Mouse (Mus musculus): ENCODE measurements at regions not wholly inside any gene's neighbourhood (a gene's known extent, or its start where the extent isn't known, plus 50 kb on each side); places are given as distances from the start of the nearest gene placed in this dataset.
A peak's percentile ranks its signal among the peaks of the same experiment; 100 is the strongest.
"Not testable (repeated sequence)": the region's sequence is repeated elsewhere in the genome, so short reads cannot be mapped to it uniquely, and the experiment has no call there.

- DNase-seq = no peak
Observed at GRCm38 (mm10) chr17:55036142-55036541, 409.0 kb upstream of the St6gal2 start.

- not testable (repeated sequence) for DNase-seq
Observed at GRCm38 (mm10) chr17:55040216-55040615, 405.0 kb upstream of the St6gal2 start.

GRCm38 (mm10) chr17:55068420-55068819, 376.8 kb upstream of the St6gal2 start:
- no peak for DNase-seq

DNA sequence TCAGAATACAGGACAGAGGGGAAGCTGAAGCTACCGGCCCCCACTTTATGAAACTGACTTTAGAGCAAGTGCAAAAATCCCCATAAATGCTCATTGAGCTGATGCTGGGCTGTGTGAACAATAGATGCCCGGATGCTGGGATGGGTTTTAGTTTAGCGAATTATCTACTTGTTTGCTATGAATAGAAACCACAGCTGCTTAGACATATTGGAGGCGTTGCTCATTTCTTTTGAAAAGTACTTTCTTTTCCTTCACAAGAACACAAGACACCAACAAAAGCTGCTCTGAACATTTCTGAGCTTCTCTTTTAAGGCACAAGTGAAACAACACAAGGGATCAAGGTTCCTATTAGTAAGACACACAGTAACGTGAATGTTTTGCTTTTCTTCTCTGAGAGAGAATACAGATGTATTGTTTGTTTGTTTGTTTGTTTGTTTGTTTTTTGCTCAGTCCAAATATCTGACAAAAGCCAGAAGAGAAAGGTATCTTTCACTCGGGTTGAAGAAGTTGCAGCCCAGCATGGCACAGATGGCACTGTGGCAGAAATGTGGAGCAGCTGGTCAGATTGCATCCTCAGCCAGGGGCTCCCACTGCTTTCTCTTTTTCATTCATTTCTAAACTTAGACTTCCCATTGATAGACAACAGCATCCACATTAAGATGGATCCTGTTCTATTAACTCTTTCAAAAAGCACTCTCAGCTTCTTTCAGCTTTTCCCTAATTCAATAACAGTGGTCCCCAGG, 361.7 kb upstream of the St6gal2 start:
- DNase-seq = peak; percentile 8 to 25

GRCm38 (mm10) chr17:55090661-55091252, 354.4 kb upstream of the St6gal2 start:
- DNase-seq = no peak

DNA sequence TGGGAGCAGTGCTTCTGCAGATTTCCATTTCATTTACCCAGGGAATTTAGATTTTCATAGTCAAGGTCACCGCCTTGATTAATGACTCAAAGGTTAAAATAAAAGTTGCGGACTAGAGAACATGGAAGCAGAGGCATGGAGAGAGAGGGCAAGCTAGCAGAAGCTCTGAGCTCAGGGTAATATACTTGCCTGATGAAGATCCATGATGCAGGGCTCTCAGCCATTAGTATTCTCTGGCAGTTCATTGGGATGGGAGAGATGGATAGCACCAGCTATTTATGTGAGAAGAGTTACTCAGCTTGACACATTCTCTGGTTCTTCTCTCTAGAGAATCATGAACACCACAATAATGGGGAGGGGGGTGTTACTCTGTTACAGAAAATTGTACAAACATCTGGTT, 341.7 kb upstream of the St6gal2 start:
- no peak for DNase-seq

DNA sequence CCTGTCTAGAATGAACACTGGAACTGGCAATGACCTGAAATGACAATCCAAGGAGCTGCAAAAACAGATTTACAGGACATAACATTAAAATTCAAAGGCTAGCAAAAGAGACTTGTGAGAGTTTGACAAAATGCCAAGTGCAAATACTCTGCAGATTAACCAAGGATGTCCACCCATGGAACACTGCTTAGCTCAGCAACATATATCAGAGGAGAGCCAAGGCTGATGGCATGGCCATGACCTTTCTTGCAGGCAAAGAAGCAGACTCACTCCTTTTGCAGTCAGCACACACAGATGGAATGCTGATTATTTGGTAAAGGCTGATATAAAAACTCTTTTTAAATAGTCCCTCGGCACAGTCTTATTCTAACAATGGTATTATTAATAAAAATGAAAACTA, 320.3 kb upstream of the St6gal2 start:
- no peak for DNase-seq

GRCm38 (mm10) chr17:55130100-55130499, 315.1 kb upstream of the St6gal2 start:
- DNase-seq = not testable (repeated sequence)

Measured in layer of hippocampus, postnatal 36 days (tissue).